Mouse (Mus musculus) forebrain, embryonic 14.5 days (tissue): ENCODE data around the gene Dync1li1. TPM values are rescaled to one million over a fixed set of nuclear protein-coding genes. Genes with fewer than 3 reads are reported as not detected.

Source experiments
- ATAC-seq: fragments of 200-750 bp; cut with Nextera tagmentation; 2 replicates; pipeline ENCODE4 v1.8.0; 2017; ENCODE audit warnings: mild to moderate bottlenecking, moderate library complexity
- DNase-seq: peaks from one replicate; pipeline ENCODE4 v3.0.0-alpha.2; 2015; ENCODE audit warnings: low spot score
- H3K27ac ChIP-seq: fragments of 300-500 bp; sonication (generic); 2 replicates; pipeline ENCODE4 v1.5.1; 2014; ENCODE audit warnings: low read depth, mild to moderate bottlenecking, control low read depth, low read length, moderate library complexity
- H3K27me3 ChIP-seq: fragments of 300-500 bp; sonication (generic); replicated peaks from 2 replicates; pipeline ENCODE4 v1.6.1; 2014; ENCODE audit warnings: low read length, control low read depth, mixed read lengths; ENCODE audit not compliant: control insufficient read depth, insufficient read depth
- H3K36me3 ChIP-seq: fragments of 300-500 bp; sonication (generic); 2 replicates; pipeline ENCODE4 v1.6.1; 2014; ENCODE audit warnings: low read length, control low read depth; ENCODE audit not compliant: control insufficient read depth, insufficient read depth
- H3K4me1 ChIP-seq: fragments of 300-500 bp; sonication (generic); 2 replicates; pipeline ENCODE4 v1.6.1; 2014; ENCODE audit warnings: antibody characterized with exemption, low read length, control low read depth; ENCODE audit not compliant: control insufficient read depth, insufficient read depth
- H3K4me2 ChIP-seq: fragments of 300-500 bp; sonication (generic); 2 replicates; pipeline ENCODE4 v1.6.1; 2014; ENCODE audit warnings: mild to moderate bottlenecking, control low read depth, low read length
- H3K4me3 ChIP-seq: fragments of 300-500 bp; sonication (generic); 2 replicates; pipeline ENCODE4 v1.5.1; 2014; ENCODE audit warnings: low read depth, low read length, control low read depth
- H3K9ac ChIP-seq: fragments of 300-500 bp; sonication (generic); 2 replicates; pipeline ENCODE4 v1.6.1; 2014; ENCODE audit warnings: mild to moderate bottlenecking, low read length, control low read depth, moderate library complexity
- H3K9me3 ChIP-seq: fragments of 300-500 bp; sonication (generic); replicated peaks from 2 replicates; pipeline ENCODE4 v1.6.1; 2016; ENCODE audit warnings: low read length, control low read depth, mixed read lengths; ENCODE audit not compliant: control insufficient read depth
- WGBS: fragments of 180-500 bp; shearing (Covaris S2); extraction: QIAGEN DNeasy Blood & Tissue Kit; methylation state at CpG from one replicate; pipeline ENCODE4 v1.1.7; 2014; 5-methylcytosine and 5-hydroxymethylcytosine counted together
- polyA plus RNA-seq: library from polyadenylated mRNA; unstranded; fragments of >200 nt; fragmentation: Nextera tagmentation; extraction: Ambion mirVana; gene quantifications from 2 replicates; pipeline ENCODE4 v1.2.1, GENCODE M21; 2014

Dync1li1 gene
- polyA plus RNA-seq, 1 experiment from 2014 or later = 71.7 TPM

- Histone ChIP-seq H3K4me1 (no peaks in the 10 kb centered on the region), H3K9ac (no peak overlapping the region), H3K4me3 (no peak overlapping the region), H3K36me3 (peaks cover 34% of the 10 kb centered on the region), H3K4me2 (no peak overlapping the region), H3K27ac (no peak overlapping the region), H3K9me3 (no peaks in the 10 kb centered on the region), H3K27me3 (no peaks in the 10 kb centered on the region)
- 89% methylated on average over 10 of the region's 10 CpGs for WGBS
- no peak for ATAC-seq
- no peak for DNase-seq
Observed at GRCm38 (mm10) chr9:114747012-114747411, 58.4 kb downstream of the Dync1li1 start.

GRCm38 (mm10) chr9:114747466-114747865 is 58.9 kb downstream of the Dync1li1 start:
- Histone ChIP-seq H3K9me3 (no peaks in the 10 kb centered on the region), H3K4me1 (no peaks in the 10 kb centered on the region), H3K4me2 (no peak overlapping the region), H3K4me3 (no peak overlapping the region), H3K27me3 (no peaks in the 10 kb centered on the region), H3K36me3 (peaks cover 31% of the 10 kb centered on the region), H3K27ac (no peak overlapping the region), H3K9ac (no peak overlapping the region)
- ATAC-seq = no peak
- DNase-seq = no peak
- 92% methylated on average over 12 of the region's 12 CpGs for WGBS

GRCm38 (mm10) chr9:114751582-114751981 is 63.0 kb downstream of the Dync1li1 start:
- no peak overlapping the region for H3K4me2 ChIP-seq
- 84% methylated on average over 3 of the region's 3 CpGs for WGBS
- peaks cover 26% of the 10 kb centered on the region for H3K36me3 ChIP-seq
- no peak overlapping the region for H3K4me3 ChIP-seq
- H3K4me1 ChIP-seq = peaks cover 7% of the 10 kb centered on the region
- H3K27ac ChIP-seq = no peak overlapping the region
- ATAC-seq = no peak
- H3K27me3 ChIP-seq = no peaks in the 10 kb centered on the region
- H3K9me3 ChIP-seq = no peaks in the 10 kb centered on the region
- DNase-seq = no peak
- H3K9ac ChIP-seq = no peak overlapping the region

DNA sequence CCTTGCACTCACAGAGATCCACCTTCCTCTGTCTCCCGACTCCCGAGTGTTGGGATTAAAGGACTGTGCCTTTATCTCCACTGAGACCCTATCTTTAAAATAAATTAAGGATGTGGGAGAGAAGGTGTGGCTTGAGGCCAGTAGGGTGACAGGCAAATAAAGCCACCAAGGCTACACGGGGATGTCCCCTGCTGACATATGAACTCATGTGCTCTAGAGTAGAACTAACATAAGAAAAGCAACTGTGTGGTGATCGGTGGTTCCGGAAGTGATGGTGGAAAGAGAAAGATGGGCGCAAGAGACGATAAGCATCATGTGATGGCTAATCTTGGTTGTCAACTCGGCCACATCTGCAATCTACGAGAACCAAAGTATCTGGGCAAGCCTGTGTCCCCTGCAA is 63.7 kb downstream of the Dync1li1 start:
- Histone ChIP-seq H3K36me3 (peaks cover 23% of the 10 kb centered on the region), H3K4me2 (peak overlapping the region; percentile 66), H3K4me1 (peaks cover 7% of the 10 kb centered on the region), H3K27me3 (no peaks in the 10 kb centered on the region), H3K9ac (no peak overlapping the region; the same call in 1 of the 2 replicates), H3K9me3 (no peaks in the 10 kb centered on the region), H3K27ac (0 out of 2 replicates have a peak overlapping the region, but pooled peaks have one; percentile 52), H3K4me3 (peak overlapping the region; percentile 35)
- WGBS = 72% methylated on average over 9 of the region's 9 CpGs
- no peak for DNase-seq
- no peak for ATAC-seq

DNA sequence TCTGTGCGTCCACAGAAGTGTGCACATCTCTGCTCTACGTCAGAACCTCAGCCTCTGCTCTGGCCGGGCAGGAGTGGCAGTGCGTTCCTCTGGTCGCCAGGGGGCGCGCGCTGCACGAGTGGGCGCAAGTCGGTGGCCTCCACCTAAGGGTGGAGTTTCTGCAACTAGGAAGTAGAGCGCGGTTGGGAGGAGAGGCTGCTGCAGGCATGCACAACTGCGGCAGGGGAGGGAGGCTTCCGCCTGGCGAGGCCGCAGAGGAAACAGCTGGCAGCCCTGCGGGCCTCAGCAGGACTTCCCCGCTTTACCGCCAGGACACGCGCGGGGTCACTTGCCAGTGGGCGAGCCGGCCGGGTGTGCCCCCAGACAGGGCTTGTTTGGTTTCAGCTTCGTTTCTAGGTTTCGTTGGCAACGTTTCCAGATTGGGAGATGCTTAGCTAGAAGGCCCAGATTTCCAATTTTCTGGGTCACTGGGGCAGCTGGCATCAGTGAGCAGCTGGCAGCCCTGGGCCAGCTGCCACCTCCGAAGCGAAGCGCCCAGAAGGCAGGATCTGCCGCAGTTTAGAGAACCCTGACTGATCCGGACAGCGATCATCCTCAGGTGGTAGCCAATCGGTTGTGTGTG is 64.4 kb downstream of the Dync1li1 start:
- 5% methylated on average over 36 of the region's 36 CpGs for WGBS

GRCm38 (mm10) chr9:114758272-114758671 is 69.7 kb downstream of the Dync1li1 start:
- 83% methylated on average over 7 of the region's 7 CpGs for WGBS
- peaks cover 3% of the 10 kb centered on the region; the same call in 1 of the 2 replicates for H3K4me1 ChIP-seq
- ATAC-seq (no peak), DNase-seq (no peak)
- no peak overlapping the region for H3K27ac ChIP-seq
- no peak overlapping the region for H3K4me3 ChIP-seq
- H3K9ac ChIP-seq = no peak overlapping the region
- no peaks in the 10 kb centered on the region for H3K9me3 ChIP-seq
- H3K4me2 ChIP-seq = no peak overlapping the region
- no peaks in the 10 kb centered on the region for H3K27me3 ChIP-seq
- H3K36me3 ChIP-seq = no peaks in the 10 kb centered on the region

More for the DNA sequence above, 64.4 kb downstream of the Dync1li1 start:
- peaks cover 7% of the 10 kb centered on the region for H3K4me1 ChIP-seq
- peak overlapping the region; percentile 66 for H3K4me2 ChIP-seq
- peak overlapping the region; percentile 63 for H3K9ac ChIP-seq
- DNase-seq (peak; percentile 86), ATAC-seq (peak; percentile 93)
- peak overlapping the region; percentile 52; the same call in 1 of the 2 replicates for H3K27ac ChIP-seq
- H3K4me3 ChIP-seq = peak overlapping the region; percentile 35
- H3K9me3 ChIP-seq = no peaks in the 10 kb centered on the region
- H3K27me3 ChIP-seq = no peaks in the 10 kb centered on the region
- H3K36me3 ChIP-seq = peaks cover 17% of the 10 kb centered on the region

GRCm38 (mm10) chr9:114758801-114759200 is 70.2 kb downstream of the Dync1li1 start:
- Histone ChIP-seq H3K27ac (no peak overlapping the region), H3K9ac (no peak overlapping the region), H3K36me3 (no peaks in the 10 kb centered on the region), H3K4me1 (0 out of 2 replicates have a peak, but pooled peaks cover 3% of the 10 kb centered on the region), H3K4me3 (no peak overlapping the region), H3K4me2 (no peak overlapping the region), H3K27me3 (no peaks in the 10 kb centered on the region), H3K9me3 (no peaks in the 10 kb centered on the region)
- WGBS = 89% methylated on average over 5 of the region's 5 CpGs
- DNase-seq (no peak), ATAC-seq (no peak)

- no peak for DNase-seq
- no peaks in the 10 kb centered on the region for H3K9me3 ChIP-seq
- no peaks in the 10 kb centered on the region for H3K27me3 ChIP-seq
- 0 out of 2 replicates have a peak, but pooled peaks cover 3% of the 10 kb centered on the region for H3K4me1 ChIP-seq
- H3K9ac ChIP-seq = no peak overlapping the region
- no peak overlapping the region for H3K4me3 ChIP-seq
- H3K36me3 ChIP-seq = no peaks in the 10 kb centered on the region
- 45% methylated on average over 4 of the region's 4 CpGs for WGBS
- 0 out of 2 replicates have a peak, but pooled peaks have one; percentile 34 for ATAC-seq
- H3K27ac ChIP-seq = no peak overlapping the region
- H3K4me2 ChIP-seq = no peak overlapping the region
Observed at GRCm38 (mm10) chr9:114759886-114760285, 71.3 kb downstream of the Dync1li1 start.

- no peaks in the 10 kb centered on the region for H3K27me3 ChIP-seq
- H3K4me1 ChIP-seq = 0 out of 2 replicates have a peak, but pooled peaks cover 3% of the 10 kb centered on the region
- ATAC-seq = no peak
- no peak overlapping the region for H3K4me2 ChIP-seq
- no peaks in the 10 kb centered on the region for H3K9me3 ChIP-seq
- H3K4me3 ChIP-seq = no peak overlapping the region
- no peak overlapping the region for H3K27ac ChIP-seq
- 76% methylated on average over 5 of the region's 5 CpGs for WGBS
- H3K36me3 ChIP-seq = no peaks in the 10 kb centered on the region
- DNase-seq = no peak
- H3K9ac ChIP-seq = no peak overlapping the region
Observed at GRCm38 (mm10) chr9:114760353-114760752, 71.8 kb downstream of the Dync1li1 start.
